Mouse (Mus musculus): ENCODE measurements at regions not wholly inside any gene's neighbourhood (a gene's known extent, or its start where the extent isn't known, plus 50 kb on each side); places are given as distances from the start of the nearest gene placed in this dataset.

DNA sequence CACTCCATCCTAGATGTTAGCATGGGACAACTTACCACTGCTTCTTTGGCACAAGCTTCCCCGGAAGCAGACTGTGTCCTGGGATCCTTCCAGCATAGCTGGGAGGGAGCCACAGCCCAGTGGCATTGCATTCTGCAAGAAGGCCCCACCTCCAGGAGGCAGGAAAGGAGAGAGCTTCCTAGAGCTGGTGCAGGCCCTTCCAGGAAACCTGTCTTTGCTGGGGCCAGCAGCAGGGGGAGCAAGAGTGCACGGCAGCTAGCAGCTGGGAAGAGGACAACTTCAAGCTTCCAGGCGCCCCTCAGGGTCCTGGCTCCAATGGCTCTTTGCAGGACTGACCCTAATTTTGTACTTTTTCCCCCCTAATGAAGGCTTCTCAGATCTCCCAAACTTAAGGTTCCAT lies 115.4 kb upstream of the Sorcs3 start:
- no peak for DNase-seq (ENCODE audit: extremely low spot score, low read depth, low spot score)

DNA sequence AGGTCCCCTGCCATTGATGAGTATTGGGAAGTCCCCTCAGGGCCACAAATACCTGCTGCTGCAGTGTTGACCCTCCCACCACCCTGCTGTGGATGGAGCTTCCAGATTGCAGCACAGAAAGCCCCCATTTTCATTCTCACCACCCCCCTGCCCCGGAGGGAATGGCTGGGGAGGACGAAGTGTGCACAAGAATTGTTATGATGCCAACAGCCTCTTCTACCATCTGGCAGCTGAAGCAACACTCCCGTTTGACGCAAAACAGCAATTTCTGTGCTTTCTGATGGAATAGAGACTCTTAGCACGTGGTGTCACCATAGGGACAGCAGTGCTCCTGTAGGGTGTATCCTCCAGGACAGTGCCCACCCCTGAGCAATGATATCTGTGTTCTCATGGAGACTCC lies 108.5 kb upstream of the Sorcs3 start:
- DNase-seq (ENCODE audit: extremely low spot score, low read depth, low spot score): no peak

DNA sequence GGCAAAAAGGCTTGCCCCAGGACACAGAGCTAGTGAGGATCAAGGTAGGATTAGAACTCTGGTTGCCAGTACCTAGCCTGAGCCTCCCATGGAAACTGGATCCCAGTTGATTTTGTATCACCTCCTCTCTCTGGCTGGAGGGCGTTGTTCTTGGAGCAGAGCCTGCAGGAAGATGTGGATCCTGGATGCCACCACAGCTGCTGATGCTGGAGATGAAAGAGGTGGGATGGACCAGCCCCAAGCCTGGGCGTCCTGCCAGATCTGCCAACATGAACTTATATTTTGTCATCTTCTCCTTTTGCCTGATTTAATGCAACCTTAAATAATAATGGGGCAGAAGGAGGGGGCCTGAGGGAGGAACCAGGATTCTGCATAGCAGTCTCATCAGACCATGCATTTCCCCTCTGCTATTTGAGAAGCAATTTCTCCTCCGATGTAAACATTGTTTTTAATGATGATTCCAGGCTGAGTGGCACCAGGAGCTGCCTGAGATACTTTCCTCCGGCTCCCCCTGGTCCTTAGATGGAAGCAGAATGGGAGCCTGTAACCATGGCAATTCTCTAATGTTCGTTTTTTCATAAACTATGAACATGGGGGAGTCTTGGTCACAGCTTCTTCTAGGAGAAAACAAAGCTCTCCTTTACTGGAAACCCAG lies 107.8 kb upstream of the Sorcs3 start:
- no peak for DNase-seq (ENCODE audit: extremely low spot score, low read depth, low spot score)

DNA sequence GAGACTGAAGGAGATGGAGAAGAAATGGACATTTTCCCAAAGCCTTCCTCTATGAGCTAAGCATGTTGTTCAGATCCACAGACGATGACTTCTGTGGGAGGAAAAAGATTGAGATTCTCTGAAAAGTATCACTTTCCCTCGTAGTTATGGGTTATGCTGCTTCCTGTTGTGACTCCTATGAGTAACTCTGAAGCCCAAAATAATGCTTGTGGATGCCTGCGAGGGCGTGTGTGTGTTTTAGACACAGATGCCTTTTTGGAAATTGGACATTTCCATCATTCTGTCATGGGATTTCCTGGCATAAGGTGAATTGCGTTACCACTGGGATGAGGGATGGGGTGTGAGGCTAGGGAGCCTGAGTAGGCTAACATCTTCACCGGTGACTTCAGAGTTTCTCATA lies 104.8 kb upstream of the Sorcs3 start:
- DNase-seq (ENCODE audit: extremely low spot score, low read depth, low spot score): no peak

DNA sequence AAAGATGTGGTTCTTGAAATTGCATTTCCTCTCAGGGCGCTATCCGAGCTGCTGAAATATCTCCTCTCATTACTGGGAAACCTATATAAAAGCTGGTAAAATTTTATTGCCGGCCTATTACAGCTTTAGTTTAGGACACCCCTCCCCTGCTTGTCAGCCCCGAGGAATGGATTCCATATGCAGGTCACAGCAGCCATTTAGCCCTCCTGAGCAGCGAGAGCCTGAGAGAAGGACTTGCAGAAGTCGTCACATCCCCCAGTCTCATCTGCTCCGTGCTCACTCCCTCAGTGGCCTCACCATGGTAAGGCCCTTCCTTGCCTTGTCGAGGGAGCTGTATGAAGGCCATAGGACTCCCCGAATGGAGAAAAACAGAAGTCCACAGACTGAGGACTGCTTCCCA lies 90.7 kb upstream of the Sorcs3 start:
- DNase-seq (ENCODE audit: extremely low spot score, low read depth, low spot score): peak; percentile 61

DNA sequence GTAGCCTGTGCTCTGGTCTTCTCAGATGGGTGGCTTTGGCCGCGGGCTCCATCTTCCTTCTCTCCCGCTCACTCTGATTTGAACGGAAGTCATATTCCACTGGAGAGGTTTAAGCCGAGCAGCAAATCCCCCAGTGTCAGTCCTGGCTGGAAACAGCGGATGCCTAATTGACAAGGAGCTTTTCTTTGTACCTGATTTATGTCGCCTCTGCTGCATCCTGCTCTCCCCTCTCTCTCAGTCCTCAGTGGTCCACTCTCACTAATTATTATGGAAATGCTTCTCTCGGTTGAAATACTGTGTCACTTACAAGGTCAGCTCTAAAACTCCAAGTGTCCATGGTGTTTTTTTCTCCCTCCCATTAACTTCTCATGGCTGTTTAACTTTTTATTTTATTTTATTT lies 90.1 kb upstream of the Sorcs3 start:
- no peak for DNase-seq (ENCODE audit: extremely low spot score, low read depth, low spot score)

DNA sequence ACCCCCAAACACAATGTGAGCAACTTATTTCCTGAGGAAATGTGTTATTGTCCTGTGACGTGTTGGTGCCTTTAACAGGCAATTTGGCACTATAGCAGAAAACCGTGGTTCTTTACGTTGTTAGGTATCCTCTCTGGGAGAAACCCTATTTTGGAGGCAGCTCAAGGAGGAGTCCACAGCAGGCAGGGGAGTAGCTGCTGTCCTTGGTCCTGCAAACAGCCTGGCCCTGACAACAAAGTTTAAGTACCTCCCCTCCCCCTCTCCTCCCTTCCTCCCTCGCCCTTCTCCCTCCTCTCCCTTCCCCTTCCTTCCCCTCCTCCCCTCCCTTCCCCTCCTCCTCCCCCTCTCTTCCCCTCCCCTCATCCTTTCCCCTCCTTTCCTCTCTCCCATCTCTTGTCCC lies 89.1 kb upstream of the Sorcs3 start:
- no peak for DNase-seq (ENCODE audit: extremely low spot score, low read depth, low spot score)

DNA sequence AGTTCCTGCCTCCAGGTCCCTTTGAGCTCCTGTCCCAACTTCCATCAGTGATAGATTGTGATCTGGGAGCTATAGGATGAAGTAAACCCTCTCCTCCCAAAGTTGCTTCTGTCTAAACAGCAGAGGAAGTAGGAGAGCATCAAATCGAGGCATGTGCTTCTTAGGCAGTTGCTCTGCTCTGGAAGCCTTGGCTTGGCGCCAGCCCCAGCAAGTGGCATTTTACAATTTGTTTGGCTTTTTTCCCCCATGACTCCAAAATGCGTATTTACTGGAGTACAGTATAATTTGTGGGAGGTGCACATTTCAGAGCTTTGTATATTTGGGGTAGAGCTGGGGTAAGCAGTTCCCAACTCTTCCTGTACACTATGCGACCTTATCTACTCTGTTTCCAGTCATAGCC lies 88.2 kb upstream of the Sorcs3 start:
- DNase-seq (ENCODE audit: extremely low spot score, low read depth, low spot score): no peak

DNA sequence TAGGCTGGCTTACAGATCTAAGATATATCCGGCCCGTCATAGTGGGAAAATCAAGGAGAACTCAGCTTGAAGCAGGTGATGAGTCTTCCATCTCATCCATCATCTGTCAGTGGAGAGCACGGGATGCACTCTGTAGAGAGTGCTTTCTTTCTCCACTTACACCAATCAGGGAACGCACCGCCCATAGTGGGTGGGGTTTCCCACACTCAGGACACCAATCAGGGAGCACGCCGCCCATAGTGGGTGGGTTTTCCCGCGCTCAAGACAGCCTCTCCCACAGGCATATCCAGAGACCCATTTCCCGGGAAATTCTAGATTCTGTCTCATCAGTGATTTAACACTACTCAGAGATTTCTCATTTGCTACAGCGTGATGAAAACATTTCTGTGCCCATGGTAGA lies 83.5 kb upstream of the Sorcs3 start:
- DNase-seq (ENCODE audit: extremely low spot score, low read depth, low spot score): no peak

DNA sequence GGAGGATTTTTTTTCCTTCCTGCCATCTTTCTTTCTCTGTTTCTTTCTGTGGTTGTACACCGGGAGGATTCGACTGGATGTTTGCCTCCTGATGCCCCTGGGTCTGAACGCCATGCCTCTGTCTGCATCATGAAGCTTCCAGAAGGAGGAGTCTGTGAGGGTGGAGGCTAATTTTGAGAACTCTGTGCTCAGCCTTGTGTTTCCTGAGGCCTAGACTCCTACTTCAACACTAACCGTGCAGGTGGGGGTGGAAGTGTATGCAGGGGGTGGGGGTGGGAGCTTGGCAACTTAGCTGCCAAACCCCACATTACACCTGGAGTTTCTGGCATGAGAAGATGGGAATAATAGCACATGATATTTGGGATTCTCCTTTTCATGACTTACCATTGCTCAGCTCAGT lies 82.0 kb upstream of the Sorcs3 start:
- DNase-seq (ENCODE audit: extremely low spot score, low read depth, low spot score): no peak

DNA sequence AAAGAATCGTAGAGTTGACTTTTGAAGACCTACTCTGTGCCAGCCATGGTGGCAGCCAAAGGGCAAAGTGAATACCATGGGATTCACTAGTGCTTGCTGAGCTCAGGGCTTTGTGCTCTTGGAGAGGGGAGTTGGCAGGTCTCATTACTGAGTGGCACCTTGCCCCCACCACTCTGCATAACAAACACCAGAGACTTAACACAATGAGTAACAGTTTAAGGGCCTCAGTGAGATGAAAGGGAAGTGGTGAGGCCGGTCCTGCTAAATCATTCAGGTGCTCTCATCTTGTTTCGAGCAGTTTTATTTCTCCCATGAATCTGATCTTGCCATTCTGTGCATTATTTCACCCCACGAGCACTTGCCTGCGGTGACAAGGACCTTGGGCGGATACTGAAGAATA lies 80.1 kb upstream of the Sorcs3 start:
- DNase-seq (ENCODE audit: extremely low spot score, low read depth, low spot score): no peak

DNA sequence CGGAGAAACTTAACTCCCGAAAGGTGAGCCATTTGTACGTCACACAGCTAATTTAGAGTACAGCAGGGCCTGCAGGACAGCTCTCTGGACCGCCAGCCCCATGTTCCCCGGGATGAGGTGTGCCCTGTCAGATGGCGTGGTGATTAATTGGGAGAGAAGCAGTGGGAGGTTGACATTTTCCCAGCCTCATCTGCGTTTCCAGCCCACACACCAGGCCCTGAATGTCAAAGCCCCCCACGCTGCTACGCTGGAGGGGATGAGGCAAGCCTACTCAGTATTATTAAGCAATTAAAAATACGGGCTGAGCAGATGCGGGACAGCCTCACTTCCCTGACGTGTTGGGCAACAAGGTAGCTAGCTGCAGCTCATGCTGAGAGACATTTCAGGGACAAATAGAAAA lies 77.7 kb upstream of the Sorcs3 start:
- no peak for DNase-seq (ENCODE audit: extremely low spot score, low read depth, low spot score)

DNA sequence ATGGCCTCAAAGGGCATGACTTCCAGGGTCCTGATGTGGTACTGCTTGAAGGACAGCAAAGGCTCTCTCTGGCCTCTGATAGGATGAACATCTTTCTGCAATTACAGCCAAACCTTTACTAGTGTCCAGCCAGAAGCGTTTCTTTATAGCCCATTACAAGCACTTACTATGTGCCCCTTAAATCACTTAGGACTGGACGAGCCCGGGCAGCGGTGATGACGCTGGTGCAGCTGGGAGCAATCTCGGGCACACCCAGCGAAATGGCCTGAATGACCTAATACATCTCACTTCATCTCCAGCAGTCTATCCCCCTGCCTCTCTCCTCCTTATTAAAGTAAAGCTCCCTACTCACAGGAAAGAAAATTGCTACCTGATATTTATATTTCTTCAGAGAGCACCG lies 69.6 kb upstream of the Sorcs3 start:
- no peak for DNase-seq (ENCODE audit: extremely low spot score, low read depth, low spot score)

DNA sequence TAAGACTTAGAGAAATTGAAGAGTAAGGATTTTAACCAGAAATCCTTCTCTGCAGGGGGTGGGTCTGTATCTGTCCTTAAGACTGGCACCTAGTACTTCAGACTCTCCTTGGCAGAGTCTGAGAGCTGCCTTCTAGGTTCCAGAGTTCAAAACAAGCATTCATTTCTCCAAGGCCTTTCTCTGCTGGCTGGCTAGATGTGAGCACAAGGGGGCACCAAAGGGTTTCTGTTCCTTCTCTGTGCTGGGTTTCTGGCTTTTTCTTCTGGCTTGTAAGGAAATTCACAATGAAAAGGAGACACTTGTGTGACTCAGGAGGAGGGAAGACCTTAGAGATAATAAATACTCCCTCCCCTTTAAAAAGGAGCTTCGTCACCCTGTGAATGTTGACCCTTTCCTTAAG lies 61.7 kb upstream of the Sorcs3 start:
- DNase-seq (ENCODE audit: extremely low spot score, low read depth, low spot score): no peak
